Mouse (Mus musculus): ENCODE data around the gene Klhdc10. TPM values are rescaled to one million over a fixed set of nuclear protein-coding genes. Genes with fewer than 3 reads are reported as not detected.
"Not testable (repeated sequence)": the region's sequence is repeated elsewhere in the genome, so short reads cannot be mapped to it uniquely, and the experiment has no call there.

Gene Klhdc10
- total RNA-seq (2021), result 10 to 100 TPM; 38.4 to 41.3 TPM
- long read RNA-seq, experiment 1, full-length matches to known transcripts, result 19 of 25 reads
- long read RNA-seq, experiment 1, partial matches to known transcripts, result 2 of 25 reads
- long read RNA-seq, experiment 1, other reads (novel, unspliced or antisense), result 4 of 25 reads
- long read RNA-seq, experiment 2, full-length matches to known transcripts, result 11 of 21 reads
- long read RNA-seq, experiment 2, partial matches to known transcripts, result 9 of 21 reads
- long read RNA-seq, experiment 2, other reads (novel, unspliced or antisense), result 1 of 21 reads

- peak; percentile 100 for DNase-seq (ENCODE audit: low spot score)
These were observed at the start of gene Klhdc10 for GRCm38 (mm10) chr6:30401308-30402015. Gene Klhdc10, plus strand, starts transcription at chr6:30401868.

GRCm38 (mm10) chr6:30352762-30353161, 48.9 kb upstream of the Klhdc10 start:
- no peak for DNase-seq (ENCODE audit: low spot score)

GRCm38 (mm10) chr6:30353661-30354060, 48.0 kb upstream of the Klhdc10 start:
- DNase-seq (ENCODE audit: low spot score), result no peak

GRCm38 (mm10) chr6:30354760-30355159, 46.9 kb upstream of the Klhdc10 start:
- no peak for DNase-seq (ENCODE audit: low spot score)

GRCm38 (mm10) chr6:30355701-30356100, 46.0 kb upstream of the Klhdc10 start:
- DNase-seq (ENCODE audit: low spot score), result peak; percentile 80

- DNase-seq (ENCODE audit: low spot score), result no peak
These were observed 45.5 kb upstream of the Klhdc10 start for GRCm38 (mm10) chr6:30356161-30356560.

- DNase-seq (ENCODE audit: low spot score), result peak; percentile 56
These were observed 45.0 kb upstream of the Klhdc10 start for GRCm38 (mm10) chr6:30356680-30357079.

GRCm38 (mm10) chr6:30357561-30358177, 44.0 kb upstream of the Klhdc10 start:
- DNase-seq (ENCODE audit: low spot score), result peak; percentile 85

- DNase-seq (ENCODE audit: low spot score), result peak; percentile 92
These were observed 41.7 kb upstream of the Klhdc10 start for GRCm38 (mm10) chr6:30359762-30360509.

- no peak for DNase-seq (ENCODE audit: low spot score)
These were observed 37.9 kb upstream of the Klhdc10 start for GRCm38 (mm10) chr6:30363808-30364207.

GRCm38 (mm10) chr6:30369291-30369690, 32.4 kb upstream of the Klhdc10 start:
- DNase-seq (ENCODE audit: low spot score), result peak; percentile 28

- no peak for DNase-seq (ENCODE audit: low spot score)
These were observed 28.9 kb upstream of the Klhdc10 start for GRCm38 (mm10) chr6:30372627-30373369.

- DNase-seq (ENCODE audit: low spot score), result peak; percentile 30
These were observed 26.7 kb upstream of the Klhdc10 start for GRCm38 (mm10) chr6:30374731-30375510.

GRCm38 (mm10) chr6:30375791-30376190, 25.9 kb upstream of the Klhdc10 start:
- DNase-seq (ENCODE audit: low spot score), result peak; percentile 66

- DNase-seq (ENCODE audit: low spot score), result no peak
These were observed 20.6 kb upstream of the Klhdc10 start for GRCm38 (mm10) chr6:30381116-30381515.

- DNase-seq (ENCODE audit: low spot score), result not testable (repeated sequence)
These were observed 11.4 kb upstream of the Klhdc10 start for GRCm38 (mm10) chr6:30390271-30390670.

GRCm38 (mm10) chr6:30390714-30391697, 10.7 kb upstream of the Klhdc10 start, which contains the start of gene Zc3hc1:
Gene Zc3hc1, minus strand, starts transcription at chr6:30391028.
- peak; percentile 81 for DNase-seq (ENCODE audit: low spot score)

- no peak for DNase-seq (ENCODE audit: low spot score)
These were observed 9.7 kb upstream of the Klhdc10 start for GRCm38 (mm10) chr6:30391996-30392395.

GRCm38 (mm10) chr6:30400146-30400545, 1.5 kb upstream of the Klhdc10 start:
- DNase-seq (ENCODE audit: low spot score), result no peak
